Mouse (Mus musculus) cerebellum, postnatal 10 days (tissue): ENCODE measurements at regions not wholly inside any gene's neighbourhood (a gene's known extent, or its start where the extent isn't known, plus 50 kb on each side); places are given as distances from the start of the nearest gene placed in this dataset.

Source experiments
- DNase-seq, 2 experiments: peaks; one replicate each; pipeline ENCODE4 v3.0.0; 2021; ENCODE audit warnings: mixed read lengths in 2 of 2

DNA sequence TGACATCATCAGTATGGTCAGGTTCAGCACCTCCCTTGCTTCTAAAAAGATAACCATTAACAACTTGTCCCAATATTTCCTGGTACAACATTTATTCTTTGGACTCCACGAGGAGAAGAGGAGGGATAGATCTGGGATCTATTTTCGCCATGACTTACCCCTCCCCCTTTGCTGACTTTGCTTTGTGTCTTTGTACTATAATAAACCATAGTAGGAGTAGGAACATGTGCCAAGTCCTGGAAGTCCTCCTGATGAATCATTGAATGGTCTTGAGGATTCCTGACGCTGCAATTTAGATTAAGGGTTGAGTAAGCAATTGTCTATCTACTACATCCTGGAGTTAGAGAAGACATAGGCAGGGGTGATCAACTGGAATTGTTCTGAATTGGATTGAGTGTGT, 71.2 kb downstream of the Rbm11 start:
- no peak for DNase-seq

DNA sequence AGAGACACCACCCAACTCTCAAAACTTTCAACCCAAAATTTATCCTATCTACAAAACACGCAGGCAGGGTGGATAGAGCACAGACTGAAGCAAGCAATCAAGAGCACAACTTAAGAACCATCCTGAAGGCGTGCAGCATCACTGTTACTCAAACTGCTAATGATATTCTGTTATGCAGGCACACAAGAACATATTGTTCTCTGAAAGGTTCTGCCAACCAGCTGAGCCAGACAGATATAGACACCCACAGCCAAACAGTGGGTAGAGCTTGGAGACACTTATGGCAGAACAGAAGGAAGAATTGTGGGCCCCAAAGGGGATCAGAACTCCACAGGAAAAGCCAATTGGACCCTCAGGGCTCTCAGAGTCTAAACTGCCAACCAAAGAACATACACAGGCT, 74.9 kb downstream of the Rbm11 start:
- DNase-seq = no peak

- peak; percentile 27 to 34 for DNase-seq
These were observed 79.5 kb downstream of the Rbm11 start for GRCm38 (mm10) chr16:75672112-75672511.

GRCm38 (mm10) chr16:75675871-75676270, 83.2 kb downstream of the Rbm11 start:
- DNase-seq = peak; percentile 74 to 82

DNA sequence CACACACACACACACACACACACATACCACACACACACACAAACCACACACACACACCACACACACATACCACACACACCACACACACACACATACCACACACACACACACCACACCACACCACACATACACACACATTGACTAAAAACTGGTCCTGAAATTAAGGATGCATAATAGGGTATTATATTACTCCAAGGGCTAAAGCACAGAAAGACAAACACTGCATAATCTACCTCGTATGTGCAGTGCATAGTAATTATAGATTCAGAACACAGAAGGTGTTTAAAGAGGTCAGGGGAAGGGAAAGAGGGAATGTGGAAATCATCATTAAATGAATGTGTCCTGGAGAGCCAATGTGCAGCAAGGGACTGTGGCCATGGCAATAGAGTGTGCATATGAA, 84.5 kb downstream of the Rbm11 start:
- DNase-seq = no peak
